Mouse (Mus musculus): ENCODE measurements at regions not wholly inside any gene's neighbourhood (a gene's known extent, or its start where the extent isn't known, plus 50 kb on each side); places are given as distances from the start of the nearest gene placed in this dataset.

DNA sequence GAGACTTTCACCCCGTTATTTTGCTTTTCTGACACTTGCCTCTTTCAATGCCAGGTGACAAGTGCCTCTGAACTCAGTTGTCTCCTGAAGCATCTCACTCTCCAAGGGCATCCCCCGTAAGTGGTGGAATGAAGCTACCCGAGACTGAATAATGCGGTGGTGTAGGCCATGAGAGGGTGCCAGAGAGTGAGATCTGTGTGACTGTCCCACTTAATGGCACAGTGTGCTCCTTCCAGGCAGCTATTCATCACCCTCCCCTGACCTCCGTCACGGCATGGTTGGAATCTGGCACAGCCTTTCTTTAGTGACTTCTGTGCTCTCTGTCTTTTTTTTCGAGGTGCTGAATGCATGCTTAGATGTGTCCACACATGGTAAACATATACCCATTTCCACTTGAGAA, 102.3 kb upstream of the Hnrnpa3 start:
- TF ChIP-seq CTCF (IDR thresholded peaks at IDR 0.05 in 2 of 3, conservative IDR thresholded peaks at IDR 0.05 in 1 of 3; ENCODE audit: control insufficient read depth in 1 of 3, insufficient read depth in 1 of 3, low read depth in 2 of 3, low read length in 3 of 3, poor library complexity in 1 of 3, severe bottlenecking in 1 of 3) (no peak), TCF12 (IDR thresholded peaks at IDR 0.05; ENCODE audit: low read depth, low read length) (no peak), MAZ (IDR thresholded peaks at IDR 0.05; ENCODE audit: low read depth, low read length) (no peak), POLR2A (IDR thresholded peaks at IDR 0.05; ENCODE audit: control insufficient read depth in 1 of 2, insufficient read depth in 1 of 2, low read depth in 1 of 2, low read length in 2 of 2, poor library complexity in 1 of 2) (no peak), USF2 (IDR thresholded peaks at IDR 0.05; ENCODE audit: borderline replicate concordance in 1 of 2, insufficient read depth in 1 of 2, low read depth in 1 of 2, low read length in 2 of 2) (no peak), JUND (IDR thresholded peaks at IDR 0.05; ENCODE audit: low read depth, low read length) (no peak), ZMIZ1 (IDR thresholded peaks at IDR 0.05; ENCODE audit: low read depth, low read length) (no peak), SMC3 (IDR thresholded peaks at IDR 0.05; ENCODE audit: low read depth, low read length) (no peak), EP300 (IDR thresholded peaks at IDR 0.05; ENCODE audit: low read depth in 1 of 2, low read length in 2 of 2) (no peak), MAX (IDR thresholded peaks at IDR 0.05; ENCODE audit: low read length) (no peak)

Measured in MEL (cell line).